Mouse (Mus musculus) hindbrain, embryonic 12.5 days (tissue): ENCODE results near the gene Caln1. TPM values are rescaled to one million over a fixed set of nuclear protein-coding genes. Genes with fewer than 3 reads are reported as not detected.

Source experiments
- ATAC-seq: fragments of 200-750 bp; cut with Nextera tagmentation; 2 replicates; pipeline ENCODE4 v1.8.0; 2017; ENCODE audit warnings: moderate TSS enrichment; ENCODE audit not compliant: low FRiP score
- H3K27ac ChIP-seq: fragments of 300-500 bp; sonication (generic); 2 replicates; pipeline ENCODE4 v1.5.1; 2016; ENCODE audit warnings: mild to moderate bottlenecking
- H3K27me3 ChIP-seq: fragments of 300-500 bp; sonication (generic); 2 replicates; pipeline ENCODE4 v1.6.1; 2016; ENCODE audit warnings: mild to moderate bottlenecking
- H3K36me3 ChIP-seq: fragments of 300-500 bp; sonication (generic); 2 replicates; pipeline ENCODE4 v1.6.1; 2016; ENCODE audit warnings: mild to moderate bottlenecking
- H3K4me1 ChIP-seq: fragments of 300-500 bp; sonication (generic); 2 replicates; pipeline ENCODE4 v1.6.1; 2016
- H3K4me2 ChIP-seq: fragments of 300-500 bp; sonication (generic); replicated peaks from 2 replicates; pipeline ENCODE4 v1.6.1; 2016; ENCODE audit warnings: mild to moderate bottlenecking
- H3K4me3 ChIP-seq: fragments of 300-500 bp; sonication (generic); 2 replicates; pipeline ENCODE4 v1.5.1; 2016; ENCODE audit warnings: mild to moderate bottlenecking
- H3K9ac ChIP-seq: fragments of 300-500 bp; sonication (generic); 2 replicates; pipeline ENCODE4 v1.6.1; 2016; ENCODE audit warnings: mild to moderate bottlenecking, moderate library complexity
- H3K9me3 ChIP-seq: fragments of 300-500 bp; sonication (generic); replicated peaks from 2 replicates; pipeline ENCODE4 v1.6.1; 2016; ENCODE audit warnings: mild to moderate bottlenecking
- WGBS: fragments of 180-500 bp; shearing (Covaris S2); methylation state at CpG from one replicate; pipeline ENCODE4 v1.1.7; 2016; 5-methylcytosine and 5-hydroxymethylcytosine counted together
- polyA plus RNA-seq: library from polyadenylated mRNA; unstranded; fragments of >200 nt; fragmentation: Nextera tagmentation; extraction: Ambion mirVana; gene quantifications from 2 replicates; pipeline ENCODE4 v1.2.1, GENCODE M21; 2016

The Caln1 gene
- polyA plus RNA-seq, 1 experiment from 2014 or later, result 2.9 TPM

DNA sequence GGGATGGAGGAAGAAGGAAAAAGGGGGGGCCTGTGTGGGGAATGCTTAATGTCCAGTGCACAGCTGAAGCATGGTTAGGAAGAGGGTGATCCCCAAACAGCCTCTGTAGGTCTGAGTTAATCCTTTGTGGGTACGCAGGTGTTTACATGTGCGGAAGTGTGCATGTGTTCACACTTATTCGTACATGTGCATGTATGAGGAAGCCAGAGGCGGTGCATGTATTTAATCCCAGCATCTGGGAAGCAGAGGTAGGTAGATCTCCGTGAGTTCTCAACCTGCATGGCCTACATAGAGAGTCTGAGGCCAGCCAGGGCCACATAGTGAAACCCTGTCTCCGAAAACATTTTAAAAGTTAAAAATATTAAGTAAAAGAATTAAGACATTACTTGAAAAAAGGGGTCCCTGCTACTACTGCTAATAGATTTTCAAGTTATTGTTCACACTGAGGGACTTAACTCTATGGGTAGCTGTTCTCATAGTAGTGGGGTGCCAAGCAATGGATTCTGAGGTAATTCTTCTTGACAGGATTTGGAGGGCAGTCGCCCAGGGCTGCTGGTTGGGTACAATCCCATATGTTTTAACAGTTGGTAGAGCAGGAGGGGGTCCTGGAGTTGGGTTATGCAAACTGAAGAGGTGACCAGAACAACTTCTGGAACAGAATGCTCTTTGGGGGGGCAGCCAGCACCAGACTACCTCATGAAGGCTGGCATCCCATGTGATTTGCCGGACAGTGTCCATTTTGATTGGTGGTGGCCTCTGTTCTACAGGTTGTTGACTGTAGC is 31.1 kb downstream of the Caln1 start:
- peaks cover 12% of the 10 kb centered on the region; the same call in 1 of the 2 replicates for H3K9me3 ChIP-seq
- H3K4me2 ChIP-seq, result no peak overlapping the region
- WGBS, result 88% methylated on average over 8 of the region's 8 CpGs

DNA sequence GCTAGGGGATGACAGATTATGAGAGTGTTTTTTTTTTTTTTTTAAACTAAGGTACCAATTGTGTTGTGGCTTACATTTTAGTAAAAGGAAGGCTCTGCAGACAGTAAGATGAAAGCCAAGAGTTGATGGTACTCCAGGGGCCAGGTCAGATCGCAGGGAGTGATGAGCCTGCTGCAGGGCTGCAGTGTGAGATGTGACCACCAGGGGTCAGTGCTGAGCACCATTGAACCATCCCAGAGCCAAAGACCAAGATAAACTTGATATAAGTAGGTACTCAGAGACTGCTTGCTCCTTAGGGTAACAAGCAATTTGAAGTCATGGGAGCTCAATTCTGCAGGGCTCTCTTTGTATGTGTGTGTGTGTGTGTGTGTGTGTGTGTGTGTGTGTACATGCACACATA is 35.9 kb downstream of the Caln1 start:
- Histone ChIP-seq H3K9ac (no peak overlapping the region), H3K4me3 (no peak overlapping the region), H3K27me3 (no peaks in the 10 kb centered on the region), H3K36me3 (no peaks in the 10 kb centered on the region), H3K4me1 (no peaks in the 10 kb centered on the region), H3K27ac (no peak overlapping the region), H3K4me2 (no peak overlapping the region), H3K9me3 (peaks cover 12% of the 10 kb centered on the region; the same call in 1 of the 2 replicates)
- WGBS, result 42% methylated on average over 1 of the region's 1 CpGs
- ATAC-seq, result no peak

More for the DNA sequence above, 31.1 kb downstream of the Caln1 start:
- no peaks in the 10 kb centered on the region for H3K36me3 ChIP-seq
- no peak overlapping the region for H3K27ac ChIP-seq
- ATAC-seq, result no peak
- no peak overlapping the region for H3K9ac ChIP-seq
- no peak overlapping the region for H3K4me3 ChIP-seq
- no peaks in the 10 kb centered on the region for H3K27me3 ChIP-seq
- no peaks in the 10 kb centered on the region for H3K4me1 ChIP-seq

- no peaks in the 10 kb centered on the region for H3K4me1 ChIP-seq
- H3K9ac ChIP-seq, result no peak overlapping the region
- ATAC-seq, result no peak
- H3K4me3 ChIP-seq, result no peak overlapping the region
- H3K27ac ChIP-seq, result no peak overlapping the region
- no peak overlapping the region for H3K4me2 ChIP-seq
- H3K27me3 ChIP-seq, result no peaks in the 10 kb centered on the region
- no peaks in the 10 kb centered on the region for H3K36me3 ChIP-seq
- peaks cover 6% of the 10 kb centered on the region; the same call in 1 of the 2 replicates for H3K9me3 ChIP-seq
- 92% methylated on average over 6 of the region's 6 CpGs for WGBS
Observed at GRCm38 (mm10) chr5:130409706-130410105, 40.5 kb downstream of the Caln1 start.

DNA sequence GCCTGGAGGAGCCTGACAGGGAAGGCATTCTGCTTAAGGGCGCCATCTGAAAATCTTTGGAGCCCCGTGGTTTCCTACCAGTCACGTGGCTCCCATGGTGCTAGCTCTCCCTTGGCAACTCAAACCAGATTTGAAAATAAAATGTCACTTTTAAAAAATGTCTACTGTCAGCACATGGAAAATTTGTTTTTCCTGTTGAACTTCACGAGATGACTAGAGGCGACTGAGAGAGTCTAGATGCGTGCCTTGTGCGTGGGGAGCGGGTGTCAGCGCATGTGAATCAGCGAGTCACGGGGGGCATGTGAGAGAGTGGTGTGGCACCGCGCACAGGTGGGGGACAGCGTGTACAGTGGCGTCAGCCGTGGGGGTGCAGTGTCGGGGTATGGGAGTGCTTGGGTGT is 42.3 kb downstream of the Caln1 start:
- Histone ChIP-seq H3K27me3 (no peaks in the 10 kb centered on the region), H3K4me2 (no peak overlapping the region), H3K9me3 (peaks cover 6% of the 10 kb centered on the region; the same call in 1 of the 2 replicates), H3K4me1 (no peaks in the 10 kb centered on the region), H3K36me3 (no peaks in the 10 kb centered on the region), H3K4me3 (no peak overlapping the region), H3K9ac (no peak overlapping the region), H3K27ac (no peak overlapping the region)
- WGBS, result 94% methylated on average over 17 of the region's 17 CpGs
- ATAC-seq, result no peak

DNA sequence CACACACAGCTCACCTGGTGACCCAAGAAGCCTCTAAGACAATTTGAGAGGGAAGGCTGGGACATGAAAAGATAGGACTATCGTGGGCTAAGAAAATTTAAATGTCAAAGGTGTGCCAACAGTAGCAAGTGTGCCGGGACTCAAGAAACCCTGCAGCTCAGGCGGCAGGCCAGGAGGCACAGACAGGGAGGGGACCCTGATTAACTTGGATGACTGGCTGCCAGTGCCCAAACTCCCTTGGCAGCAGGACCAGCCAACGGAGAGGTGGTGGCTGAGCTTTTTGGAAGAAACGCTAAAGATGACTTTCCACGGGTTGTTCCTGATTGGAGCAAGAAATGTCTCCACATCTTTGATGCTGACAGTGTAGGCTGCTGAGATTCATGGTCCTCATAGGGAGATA is 78.2 kb downstream of the Caln1 start:
- H3K36me3 ChIP-seq, result no peaks in the 10 kb centered on the region
- peaks cover 14% of the 10 kb centered on the region for H3K4me1 ChIP-seq
- ATAC-seq, result no peak
- H3K27me3 ChIP-seq, result peaks cover 54% of the 10 kb centered on the region
- WGBS, result 32% methylated on average over 6 of the region's 6 CpGs
- no peak overlapping the region for H3K9ac ChIP-seq
- H3K27ac ChIP-seq, result no peak overlapping the region
- H3K4me2 ChIP-seq, result no peak overlapping the region
- H3K4me3 ChIP-seq, result no peak overlapping the region
- H3K9me3 ChIP-seq, result no peaks in the 10 kb centered on the region

DNA sequence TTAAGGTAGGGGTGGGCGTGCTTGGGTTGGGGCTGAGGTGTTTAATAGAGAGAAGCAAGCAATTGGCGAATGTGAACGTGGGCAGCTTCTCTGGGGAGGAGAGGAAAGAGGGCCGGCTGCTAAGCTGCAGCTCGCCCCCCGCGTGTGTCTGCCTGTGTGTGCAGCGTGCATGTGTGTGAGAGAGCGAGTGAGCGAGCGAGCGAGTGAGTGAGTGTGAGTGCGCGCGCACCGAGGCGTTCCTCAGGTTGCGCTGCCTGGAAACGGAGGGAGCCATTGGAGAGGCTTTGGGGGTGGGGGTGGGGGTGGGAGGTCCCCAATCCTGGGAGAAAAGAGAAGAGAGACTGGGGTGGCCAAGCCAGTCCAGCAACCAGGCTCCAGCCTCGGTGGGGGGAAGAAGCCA is 79.2 kb downstream of the Caln1 start:
- Histone ChIP-seq H3K27me3 (peaks cover 54% of the 10 kb centered on the region), H3K36me3 (no peaks in the 10 kb centered on the region), H3K9me3 (no peaks in the 10 kb centered on the region), H3K4me3 (peak overlapping the region; percentile 56), H3K4me2 (peak overlapping the region; percentile 90), H3K9ac (peak overlapping the region; percentile 64), H3K4me1 (peaks cover 14% of the 10 kb centered on the region), H3K27ac (no peak overlapping the region)
- peak; percentile 51; the same call in 1 of the 2 replicates for ATAC-seq
- under 1% methylated on average over 20 of the region's 20 CpGs for WGBS

- Histone ChIP-seq H3K9ac (peak overlapping the region; percentile 64), H3K9me3 (no peaks in the 10 kb centered on the region), H3K27me3 (peaks cover 54% of the 10 kb centered on the region), H3K27ac (no peak overlapping the region), H3K4me1 (peaks cover 14% of the 10 kb centered on the region), H3K4me2 (peak overlapping the region; percentile 90), H3K36me3 (no peaks in the 10 kb centered on the region), H3K4me3 (peak overlapping the region; percentile 56)
- under 1% methylated on average over 74 of the region's 77 CpGs for WGBS
- ATAC-seq, result peak; percentile 70
Observed at GRCm38 (mm10) chr5:130448931-130449856, 79.9 kb downstream of the Caln1 start.

GRCm38 (mm10) chr5:130450031-130450541 is 80.8 kb downstream of the Caln1 start:
- Histone ChIP-seq H3K4me3 (peak overlapping the region; percentile 56), H3K9me3 (no peaks in the 10 kb centered on the region), H3K4me1 (peaks cover 14% of the 10 kb centered on the region), H3K27ac (no peak overlapping the region), H3K4me2 (peak overlapping the region; percentile 90), H3K27me3 (peaks cover 54% of the 10 kb centered on the region), H3K9ac (peak overlapping the region; percentile 64; the same call in 1 of the 2 replicates), H3K36me3 (no peaks in the 10 kb centered on the region)
- 8% methylated on average over 14 of the region's 14 CpGs for WGBS
- no peak for ATAC-seq

GRCm38 (mm10) chr5:130458076-130458475 is 88.8 kb downstream of the Caln1 start:
- Histone ChIP-seq H3K4me2 (no peak overlapping the region), H3K36me3 (no peaks in the 10 kb centered on the region), H3K4me3 (no peak overlapping the region), H3K27me3 (no peaks in the 10 kb centered on the region), H3K9me3 (no peaks in the 10 kb centered on the region), H3K9ac (no peak overlapping the region), H3K27ac (no peak overlapping the region), H3K4me1 (no peaks in the 10 kb centered on the region)
- WGBS, result 92% methylated on average over 7 of the region's 7 CpGs
- ATAC-seq, result no peak

- Histone ChIP-seq H3K27ac (no peak overlapping the region), H3K27me3 (no peaks in the 10 kb centered on the region), H3K4me3 (no peak overlapping the region), H3K9ac (no peak overlapping the region), H3K4me2 (no peak overlapping the region), H3K36me3 (no peaks in the 10 kb centered on the region), H3K4me1 (no peaks in the 10 kb centered on the region), H3K9me3 (no peaks in the 10 kb centered on the region)
- WGBS, result 79% methylated on average over 10 of the region's 10 CpGs
- no peak for ATAC-seq
Observed at GRCm38 (mm10) chr5:130472209-130472608, 103.0 kb downstream of the Caln1 start.

DNA sequence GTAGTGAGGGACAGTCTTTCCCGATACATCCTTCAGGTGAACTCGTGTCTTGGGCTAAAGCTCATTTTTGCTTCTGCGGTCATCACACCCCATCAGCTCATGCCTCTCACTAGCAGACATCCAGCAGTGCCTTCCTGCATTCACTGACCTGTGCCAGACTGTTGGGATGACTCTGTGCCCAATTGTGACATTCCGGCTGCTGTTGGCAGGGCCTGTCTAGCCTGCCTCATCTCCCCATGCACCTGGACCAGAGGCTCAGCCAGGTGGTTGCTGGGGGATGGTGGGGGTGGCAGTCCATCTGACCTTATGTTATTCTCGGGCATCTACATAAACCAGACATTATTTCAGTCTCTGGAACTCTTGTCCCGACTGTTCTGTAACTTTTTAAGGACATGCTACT is 105.6 kb downstream of the Caln1 start:
- Histone ChIP-seq H3K9me3 (no peaks in the 10 kb centered on the region), H3K4me1 (no peaks in the 10 kb centered on the region), H3K4me3 (no peak overlapping the region), H3K36me3 (no peaks in the 10 kb centered on the region), H3K27me3 (no peaks in the 10 kb centered on the region), H3K9ac (no peak overlapping the region), H3K4me2 (no peak overlapping the region), H3K27ac (no peak overlapping the region)
- 89% methylated on average over 6 of the region's 6 CpGs for WGBS
- ATAC-seq, result no peak

DNA sequence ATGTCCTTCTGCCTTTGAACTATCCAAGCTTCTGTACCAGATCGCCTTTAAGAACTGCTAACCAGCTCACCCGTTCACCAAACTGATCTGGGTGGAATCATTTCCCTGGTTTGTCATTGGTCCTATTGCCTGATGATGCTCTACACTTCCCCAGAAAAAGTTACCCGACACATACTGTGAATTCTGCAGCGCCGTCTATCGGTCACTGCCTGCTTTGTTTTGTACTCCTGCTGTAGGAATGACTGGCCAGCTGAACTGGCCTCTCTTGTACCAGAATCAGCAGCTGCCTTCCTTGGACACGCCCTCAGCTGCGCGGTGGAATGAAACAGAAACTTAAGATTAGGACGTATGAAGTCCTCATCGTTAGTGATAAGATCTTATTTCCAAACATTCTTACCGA is 107.5 kb downstream of the Caln1 start:
- H3K36me3 ChIP-seq, result no peaks in the 10 kb centered on the region
- no peak overlapping the region for H3K27ac ChIP-seq
- no peaks in the 10 kb centered on the region for H3K9me3 ChIP-seq
- no peak for ATAC-seq
- WGBS, result 72% methylated on average over 12 of the region's 12 CpGs
- no peak overlapping the region for H3K4me3 ChIP-seq
- no peak overlapping the region for H3K4me2 ChIP-seq
- H3K4me1 ChIP-seq, result no peaks in the 10 kb centered on the region
- H3K9ac ChIP-seq, result no peak overlapping the region
- no peaks in the 10 kb centered on the region for H3K27me3 ChIP-seq
